Mouse (Mus musculus) limb, embryonic 14.5 days (tissue): ENCODE data around the gene Irf2. TPM values are rescaled to one million over a fixed set of nuclear protein-coding genes. Genes with fewer than 3 reads are reported as not detected.

Experiments
- ATAC-seq: fragments of 200-750 bp; cut with Nextera tagmentation; 2 replicates; pipeline ENCODE4 v1.8.0; 2017; ENCODE audit warnings: low read depth, moderate number of reproducible peaks, moderate TSS enrichment; ENCODE audit not compliant: low FRiP score
- DNase-seq: peaks from one replicate; pipeline ENCODE4 v3.0.0-alpha.2; 2015; ENCODE audit warnings: low spot score
- H3K27ac ChIP-seq: fragments of 300-500 bp; sonication (generic); replicated peaks from 2 replicates; pipeline ENCODE4 v1.5.1; 2014; ENCODE audit warnings: low read depth, mild to moderate bottlenecking, low read length, moderate library complexity, mixed read lengths
- H3K27me3 ChIP-seq: fragments of 300-500 bp; sonication (generic); 2 replicates; pipeline ENCODE4 v1.6.1; 2014; ENCODE audit warnings: low read length, mixed read lengths; ENCODE audit not compliant: control insufficient read depth, insufficient read depth
- H3K36me3 ChIP-seq: fragments of 300-500 bp; sonication (generic); 2 replicates; pipeline ENCODE4 v1.6.1; 2014; ENCODE audit warnings: mild to moderate bottlenecking, low read length, moderate library complexity, mixed read lengths; ENCODE audit not compliant: control insufficient read depth, insufficient read depth
- H3K4me1 ChIP-seq: fragments of 300-500 bp; sonication (generic); 2 replicates; pipeline ENCODE4 v1.6.1; 2014; ENCODE audit warnings: antibody characterized with exemption, low read length, mixed read lengths; ENCODE audit not compliant: control insufficient read depth, insufficient read depth
- H3K4me2 ChIP-seq: fragments of 300-500 bp; sonication (generic); replicated peaks from 2 replicates; pipeline ENCODE4 v1.6.1; 2014; ENCODE audit warnings: low read depth, mild to moderate bottlenecking, low read length, moderate library complexity; ENCODE audit not compliant: severe bottlenecking
- H3K4me3 ChIP-seq: fragments of 300-500 bp; sonication (generic); replicated peaks from 2 replicates; pipeline ENCODE4 v1.5.1; 2014; ENCODE audit warnings: low read length
- H3K9ac ChIP-seq: fragments of 300-500 bp; sonication (generic); 2 replicates; pipeline ENCODE4 v1.6.1; 2014; ENCODE audit warnings: mild to moderate bottlenecking, low read depth, low read length, moderate library complexity; ENCODE audit not compliant: severe bottlenecking
- H3K9me3 ChIP-seq: fragments of 300-500 bp; sonication (generic); 2 replicates; pipeline ENCODE4 v1.6.1; 2016; ENCODE audit warnings: low read length; ENCODE audit not compliant: control insufficient read depth
- POLR2A ChIP-seq: fragments of 200-500 bp; IDR thresholded peaks from 2 replicates; pipeline ENCODE4 v1.8.0; 2012; ENCODE audit warnings: inconsistent platforms, mild to moderate bottlenecking, moderate library complexity, borderline replicate concordance; ENCODE audit not compliant: insufficient read depth, insufficient read length; ENCODE audit errors: extremely low read depth
- WGBS: fragments of 180-500 bp; shearing (Covaris S2); extraction: QIAGEN DNeasy Blood & Tissue Kit; methylation state at CpG from one replicate; pipeline ENCODE4 v1.1.7; 2014; 5-methylcytosine and 5-hydroxymethylcytosine counted together
- polyA plus RNA-seq, 2 experiments: library from polyadenylated mRNA; depleted of rRNA in 1 of 2; stranded (reverse) in 1 of 2; unstranded in 1 of 2; fragments of >200 nt; fragmentation: Nextera tagmentation in 1 of 2; extraction: Ambion mirVana in 1 of 2; gene quantifications; 2 replicates each; pipeline versions ENCODE4 v1.2.1 to v1.2.3; 2012 to 2014

Gene Irf2
- polyA plus RNA-seq, 2 experiments, result 15.1 to 16.8 TPM

- Histone ChIP-seq H3K4me3 (no peak overlapping the region), H3K9ac (no peak overlapping the region), H3K36me3 (0 out of 2 replicates have a peak, but pooled peaks cover 11% of the 10 kb centered on the region), H3K4me2 (no peak overlapping the region), H3K4me1 (no peaks in the 10 kb centered on the region), H3K27ac (no peak overlapping the region), H3K27me3 (no peaks in the 10 kb centered on the region), H3K9me3 (no peaks in the 10 kb centered on the region)
- TF ChIP-seq POLR2A, result no peak
- ATAC-seq, result no peak
- 75% methylated on average over 4 of the region's 4 CpGs for WGBS
- DNase-seq, result no peak
These were observed 94.2 kb downstream of the Irf2 start for GRCm38 (mm10) chr8:46833763-46834162.

- ATAC-seq, result no peak
- Histone ChIP-seq H3K4me1 (no peaks in the 10 kb centered on the region), H3K27me3 (no peaks in the 10 kb centered on the region), H3K4me2 (no peak overlapping the region), H3K27ac (no peak overlapping the region), H3K9ac (no peak overlapping the region), H3K9me3 (no peaks in the 10 kb centered on the region), H3K4me3 (no peak overlapping the region), H3K36me3 (0 out of 2 replicates have a peak, but pooled peaks cover 15% of the 10 kb centered on the region)
- DNase-seq, result no peak
- WGBS, result 89% methylated on average over 3 of the region's 3 CpGs
- TF ChIP-seq POLR2A, result no peak
These were observed 94.9 kb downstream of the Irf2 start for GRCm38 (mm10) chr8:46834440-46834839.

- no peak overlapping the region for H3K27ac ChIP-seq
These were observed 96.6 kb downstream of the Irf2 start for GRCm38 (mm10) chr8:46836011-46836652.

GRCm38 (mm10) chr8:46836949-46837348 lies 97.4 kb downstream of the Irf2 start:
- Histone ChIP-seq H3K4me2 (no peak overlapping the region), H3K4me3 (no peak overlapping the region), H3K27ac (no peak overlapping the region), H3K4me1 (no peaks in the 10 kb centered on the region), H3K9me3 (no peaks in the 10 kb centered on the region), H3K36me3 (peaks cover 17% of the 10 kb centered on the region; the same call in 1 of the 2 replicates), H3K27me3 (no peaks in the 10 kb centered on the region), H3K9ac (no peak overlapping the region)
- no peak for TF ChIP-seq POLR2A
- WGBS, result 88% methylated on average over 5 of the region's 5 CpGs
- ATAC-seq (no peak), DNase-seq (no peak)

More at GRCm38 (mm10) chr8:46836011-46836652, 96.6 kb downstream of the Irf2 start:
- H3K27me3 ChIP-seq, result no peaks in the 10 kb centered on the region
- H3K9ac ChIP-seq, result no peak overlapping the region
- H3K4me1 ChIP-seq, result no peaks in the 10 kb centered on the region
- peaks cover 13% of the 10 kb centered on the region; the same call in 1 of the 2 replicates for H3K36me3 ChIP-seq
- 87% methylated on average over 8 of the region's 8 CpGs for WGBS
- no peak for DNase-seq
- H3K4me2 ChIP-seq, result no peak overlapping the region
- no peak for ATAC-seq
- no peak for TF ChIP-seq POLR2A
- H3K4me3 ChIP-seq, result no peak overlapping the region
- no peaks in the 10 kb centered on the region for H3K9me3 ChIP-seq

- 89% methylated on average over 5 of the region's 5 CpGs for WGBS
- no peak for TF ChIP-seq POLR2A
These were observed 98.5 kb downstream of the Irf2 start for GRCm38 (mm10) chr8:46838052-46838451.

More at GRCm38 (mm10) chr8:46838052-46838451, 98.5 kb downstream of the Irf2 start:
- H3K27me3 ChIP-seq, result no peaks in the 10 kb centered on the region
- DNase-seq, result no peak
- ATAC-seq, result no peak
- no peaks in the 10 kb centered on the region for H3K9me3 ChIP-seq
- H3K36me3 ChIP-seq, result peaks cover 17% of the 10 kb centered on the region; the same call in 1 of the 2 replicates
- H3K4me3 ChIP-seq, result no peak overlapping the region
- no peak overlapping the region for H3K9ac ChIP-seq
- H3K4me2 ChIP-seq, result no peak overlapping the region
- H3K27ac ChIP-seq, result no peak overlapping the region
- no peaks in the 10 kb centered on the region for H3K4me1 ChIP-seq
